Mouse (Mus musculus) embryonic stem cell, embryonic (primary cell): ENCODE measurements at regions not wholly inside any gene's neighbourhood (a gene's known extent, or its start where the extent isn't known, plus 50 kb on each side); places are given as distances from the start of the nearest gene placed in this dataset.

ENCODE experiments used
- CTCF ChIA-PET, 4 experiments: fragments of 300-600 bp in 2 of 4; fragments of 350-600 bp in 2 of 4; sonication (Branson Sonifier 250); formaldehyde crosslinking; loops; one replicate each; lab custom pipeline; 2022; ENCODE audit warnings: inconsistent platforms in 2 of 4; lab: Charles Lee
- POLR2A ChIA-PET, 4 experiments: fragments of 300-600 bp in 2 of 4; fragments of 350-600 bp in 2 of 4; sonication (Branson Sonifier 250); formaldehyde crosslinking; loops; one replicate each; lab custom pipeline; 2022; ENCODE audit warnings: antibody characterized with exemption in 4 of 4, inconsistent platforms in 1 of 4; lab: Charles Lee

GRCm38 (mm10) chr2:79062196-79062636, 193.0 kb upstream of the Itga4 start:
- CTCF ChIA-PET = no interaction called here
- POLR2A ChIA-PET = interaction anchor here in 1 of 4 experiments (1.1 kb wide), 1 partner anchor 853 kb away, joined by 5 read pairs; no protein-coding TSS in a partner anchor

GRCm38 (mm10) chr2:79063641-79064040, 191.6 kb upstream of the Itga4 start:
- ChIA-PET CTCF (interaction anchor here in 2 of 4 experiments (0.6 kb wide), 2 partner anchors 17 to 22 kb away, joined by 4 to 5 read pairs; no protein-coding TSS in a partner anchor), POLR2A (interaction anchor here in 2 of 4 experiments (0.7 kb wide), 2 partner anchors 11 to 947 kb away, joined by 3 to 4 read pairs; no protein-coding TSS in a partner anchor)

- CTCF ChIA-PET = no interaction called here
Measured at GRCm38 (mm10) chr2:79065321-79065720, 189.9 kb upstream of the Itga4 start.

GRCm38 (mm10) chr2:79076115-79076514, 179.1 kb upstream of the Itga4 start:
- ChIA-PET POLR2A (interaction anchor here in 2 of 4 experiments (0.7 to 1.1 kb wide), 2 partner anchors 9 to 73 kb away, joined by 3 to 4 read pairs; no protein-coding TSS in a partner anchor), CTCF (no interaction called here)

More at GRCm38 (mm10) chr2:79065321-79065720, 189.9 kb upstream of the Itga4 start:
- POLR2A ChIA-PET = no interaction called here

- ChIA-PET CTCF (no interaction called here), POLR2A (no interaction called here)
Measured at GRCm38 (mm10) chr2:79078836-79079394, 176.3 kb upstream of the Itga4 start.

- ChIA-PET CTCF (no interaction called here), POLR2A (interaction anchor here in 1 of 4 experiments (0.6 to 1.1 kb wide), 2 partner anchors 13 to 862 kb away, joined by 3 read pairs; no protein-coding TSS in a partner anchor)
Measured at GRCm38 (mm10) chr2:79081769-79082168, 173.5 kb upstream of the Itga4 start.

- POLR2A ChIA-PET = no interaction called here
- CTCF ChIA-PET = no interaction called here
Measured at GRCm38 (mm10) chr2:79086280-79086679, 168.9 kb upstream of the Itga4 start.

- ChIA-PET POLR2A (no interaction called here), CTCF (no interaction called here)
Measured at GRCm38 (mm10) chr2:79086857-79087578, 168.2 kb upstream of the Itga4 start.

GRCm38 (mm10) chr2:79087600-79088205, 167.5 kb upstream of the Itga4 start:
- ChIA-PET POLR2A (no interaction called here), CTCF (no interaction called here)

- CTCF ChIA-PET = no interaction called here
- POLR2A ChIA-PET = no interaction called here
Measured at GRCm38 (mm10) chr2:79090273-79090672, 165.0 kb upstream of the Itga4 start.

GRCm38 (mm10) chr2:79094298-79094697, 160.9 kb upstream of the Itga4 start:
- ChIA-PET POLR2A (interaction anchor here in 1 of 4 experiments (1.2 kb wide), 1 partner anchor 12 kb away, joined by 3 read pairs; no protein-coding TSS in a partner anchor), CTCF (no interaction called here)

- ChIA-PET CTCF (no interaction called here), POLR2A (no interaction called here)
Measured at GRCm38 (mm10) chr2:79096532-79097251, 158.5 kb upstream of the Itga4 start.

- ChIA-PET CTCF (no interaction called here), POLR2A (no interaction called here)
Measured at GRCm38 (mm10) chr2:79099601-79100000, 155.6 kb upstream of the Itga4 start.

GRCm38 (mm10) chr2:79111673-79112072, 143.6 kb upstream of the Itga4 start:
- CTCF ChIA-PET = no interaction called here
- POLR2A ChIA-PET = no interaction called here

GRCm38 (mm10) chr2:79112076-79112475, 143.2 kb upstream of the Itga4 start:
- CTCF ChIA-PET = interaction anchor here in 1 of 4 experiments (0.6 kb wide), 1 partner anchor 51 kb away, joined by 6 read pairs; no protein-coding TSS in a partner anchor
- POLR2A ChIA-PET = no interaction called here

- CTCF ChIA-PET = no interaction called here
- POLR2A ChIA-PET = no interaction called here
Measured at GRCm38 (mm10) chr2:79120610-79121345, 134.4 kb upstream of the Itga4 start.

- ChIA-PET CTCF (no interaction called here), POLR2A (no interaction called here)
Measured at GRCm38 (mm10) chr2:79122530-79122929, 132.7 kb upstream of the Itga4 start.

- CTCF ChIA-PET = no interaction called here
Measured at GRCm38 (mm10) chr2:79124272-79124976, 130.8 kb upstream of the Itga4 start.

More at GRCm38 (mm10) chr2:79124272-79124976, 130.8 kb upstream of the Itga4 start:
- POLR2A ChIA-PET = no interaction called here
